In genomic region chr12:12178391-12178790, GRCm38 (mm10) we compare ENCODE assay signal across 15 mouse cellular contexts.
A peak's percentile ranks its signal among the peaks of the same experiment; 100 is the strongest.
DNase-seq lines count a peak whose midpoint lies in the region; TF ChIP-seq lines count a peak whose summit lies in the region.
"Had no signal": no experiment of that assay in that cellular context is flagged by ENCODE, and none has a peak within 500 bp of the region (broad histone marks: within the 10 kb centered on the region; RNA-seq: fewer than 3 reads in every experiment).

No protein-coding gene starts in this region.

- H3K36me3 ChIP-seq in kidney, adult 2 months (ENCODE audit: control insufficient read depth, insufficient read depth, low read length): no peaks in the 10 kb centered on the region
- H3K36me3 ChIP-seq: heart, embryonic 15.5 days; limb, embryonic 15.5 days; neural tube, embryonic 13.5 days had no signal

- H3K27ac ChIP-seq in layer of hippocampus, adult 2 months: peak overlapping the region; percentile 91
- no peak overlapping the region for H3K27ac ChIP-seq in kidney, adult 2 months (ENCODE audit: insufficient read depth, low read depth, low read length)
- H3K27ac ChIP-seq: limb, embryonic 15.5 days; neural tube, embryonic 13.5 days had no signal

- no peak for TF ChIP-seq CTCF in layer of hippocampus, adult 2 months (conservative IDR thresholded peaks at IDR 0.05)
- no peak for TF ChIP-seq CTCF in kidney, adult 2 months (conservative IDR thresholded peaks at IDR 0.05; ENCODE audit: insufficient read depth, insufficient read length, low read depth, low read length)

- no peak overlapping the region for H3K4me3 ChIP-seq in layer of hippocampus, adult 2 months
- no peak overlapping the region for H3K4me3 ChIP-seq in kidney, adult 2 months (ENCODE audit: insufficient read depth, low read depth, low read length)
- H3K4me3 ChIP-seq: heart, embryonic 15.5 days; limb, embryonic 15.5 days; neural tube, embryonic 13.5 days had no signal

- H3K4me1 ChIP-seq in kidney, adult 2 months (ENCODE audit: control insufficient read depth, insufficient read depth, low read length): no peaks in the 10 kb centered on the region

- no peaks in the 10 kb centered on the region for H3K27me3 ChIP-seq in kidney, adult 2 months (replicated peaks; ENCODE audit: control insufficient read depth, insufficient read depth, low read length)
- H3K27me3 ChIP-seq: heart, embryonic 15.5 days; neural tube, embryonic 13.5 days had no signal

- no peak for TF ChIP-seq POLR2A in kidney, adult 2 months (IDR thresholded peaks at IDR 0.05; ENCODE audit: low read depth, low read length)

- WGBS in kidney, adult 2 months: 45% methylated on average over 2 of the region's 2 CpGs

- peak in 1 of 2 experiments; percentile 59 for DNase-seq in layer of hippocampus, adult 2 months (ENCODE audit: low spot score in 2 of 2)
- DNase-seq in layer of hippocampus, adult 9-10 months (ENCODE audit: low spot score): no peak
- DNase-seq in right cerebral cortex, postnatal 10 days (ENCODE audit: low spot score in 2 of 2): peak; percentile 42 to 69
- no peak for DNase-seq in right cerebral cortex, postnatal 36 days (ENCODE audit: low spot score in 2 of 2)
- peak; percentile 68 for DNase-seq in gastrocnemius, postnatal 25 days
- DNase-seq in right cerebral cortex, postnatal 25 days: peak; percentile 38
- no peak for DNase-seq in kidney, adult 2 months
- DNase-seq: adrenal gland, postnatal 25 days; cerebellum, adult 11 months; kidney, postnatal 36 days; lung, postnatal 14 days; midbrain, embryonic 14.5 days had no signal

Comparison
In these comparisons a context has a peak if more than half of its experiments do, and no peak if none do; other contexts are left out.
1. DNase-seq: peak in right cerebral cortex, postnatal 10 days (2 of 2), gastrocnemius, postnatal 25 days (single experiment) and right cerebral cortex, postnatal 25 days (single experiment); none in layer of hippocampus, adult 9-10 months (single experiment), right cerebral cortex, postnatal 36 days (0 of 2) and kidney, adult 2 months (single experiment).